Mouse (Mus musculus): ENCODE measurements around the gene Kif18a. TPM values are rescaled to one million over a fixed set of nuclear protein-coding genes. Genes with fewer than 3 reads are reported as not detected.

Kif18a gene
- polyA plus RNA-seq (2014; fragmentation: Illumina TruSeq; extraction: RNeasy Lipid Tissue Mini Kit (QIAGEN cat#74804); ENCODE audit: insufficient read depth, low read depth, low replicate concordance) = 1.2 TPM

DNA sequence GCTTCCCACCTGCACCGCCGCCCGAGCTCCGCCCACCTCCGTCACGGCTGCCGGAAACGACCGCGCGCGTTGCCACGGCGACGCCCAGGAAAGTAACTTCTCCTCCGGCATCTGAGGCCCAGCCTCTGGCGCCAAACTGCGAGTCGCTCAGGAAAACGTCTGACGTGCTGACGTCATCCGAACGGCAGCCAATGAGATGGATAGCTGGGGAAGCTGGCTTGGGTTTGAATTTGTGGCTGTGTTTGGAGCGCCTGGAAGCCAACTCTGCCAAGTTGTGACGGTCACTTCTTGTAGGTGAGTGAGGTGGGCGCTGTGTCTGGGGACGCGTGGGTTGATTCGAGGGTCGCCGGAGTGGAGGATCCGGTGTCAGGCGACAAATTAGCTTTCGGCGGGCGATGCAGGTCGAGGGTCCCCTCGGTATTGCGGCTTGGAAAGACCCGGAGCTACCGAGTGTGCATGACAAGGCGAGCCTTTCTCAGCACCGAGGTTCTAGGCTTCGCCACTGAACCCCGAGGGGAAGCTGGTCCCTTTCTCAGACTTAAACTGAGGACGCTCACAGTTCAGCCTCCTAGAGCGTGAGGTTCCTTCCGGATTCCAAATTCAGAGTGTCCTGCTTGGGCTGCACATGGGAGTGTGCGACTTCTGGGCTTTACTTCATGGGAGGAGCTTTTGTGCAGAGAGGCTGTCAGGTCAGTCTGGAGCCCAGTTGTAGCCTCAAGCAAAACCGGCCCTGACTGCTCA lies at the start of gene Kif18a, which contains the start of gene Mettl15:
Gene Kif18a (plus strand): TSS at position 139 of the 741 bp plus-strand sequence.
Gene Mettl15 (minus strand): TSS at position 149 of the 741 bp plus-strand sequence.

Other genes with a start within 250 kb of the Kif18a start
- gene Mettl15, start within 50 bp of the Kif18a start, polyA plus RNA-seq (2014; fragmentation: Illumina TruSeq; extraction: RNeasy Lipid Tissue Mini Kit (QIAGEN cat#74804); ENCODE audit: insufficient read depth, low read depth, low replicate concordance) = 3.8 TPM

All from lung, adult 10 weeks (tissue).